Mouse (Mus musculus) MEL (cell line): ENCODE measurements around the gene Tmub2. TPM values are rescaled to one million over a fixed set of nuclear protein-coding genes. Genes with fewer than 3 reads are reported as not detected.

Experiments used
- DNase-seq: peaks from one replicate; pipeline ENCODE4 v3.0.0; 2011; ENCODE audit warnings: low read depth, low spot score
- H3K27ac ChIP-seq: 2 replicates; pipeline ENCODE4 v1.5.1; 2012; ENCODE audit warnings: low read depth, mild to moderate bottlenecking, control low read depth, low read length, moderate library complexity; ENCODE audit not compliant: control insufficient read depth
- H3K27me3 ChIP-seq, 2 experiments: fragments of 150-350 bp in 1 of 2; sonication (generic) in 1 of 2; 2 replicates each; pipeline ENCODE4 v1.6.1; 2012; ENCODE audit warnings: low read length in 2 of 2, mild to moderate bottlenecking in 2 of 2, improper control_type of control experiment in 1 of 2, moderate library complexity in 1 of 2; ENCODE audit not compliant: insufficient read depth in 2 of 2, control insufficient read depth in 1 of 2
- H3K36me3 ChIP-seq, 2 experiments: 2 replicates each; pipeline ENCODE4 v1.6.1; 2012 to 2014; ENCODE audit warnings: low read length in 2 of 2, improper control_type of control experiment in 1 of 2, inconsistent platforms in 1 of 2, mild to moderate bottlenecking in 1 of 2; ENCODE audit not compliant: insufficient read depth in 2 of 2, control insufficient read depth in 1 of 2
- H3K4me1 ChIP-seq, 2 experiments: fragments of 150-350 bp in 1 of 2; sonication (generic) in 1 of 2; 2 replicates each; pipeline ENCODE4 v1.6.1; 2012; ENCODE audit warnings: low read length in 2 of 2, improper control_type of control experiment in 1 of 2, mild to moderate bottlenecking in 1 of 2; ENCODE audit not compliant: insufficient read depth in 2 of 2, control insufficient read depth in 1 of 2
- H3K4me3 ChIP-seq, 2 experiments: fragments of 150-350 bp in 1 of 2; sonication (generic) in 1 of 2; 2 replicates each; pipeline ENCODE4 v1.5.1; 2012; ENCODE audit warnings: low read depth in 2 of 2, low read length in 2 of 2, mild to moderate bottlenecking in 2 of 2, moderate library complexity in 2 of 2, control low read depth in 1 of 2, improper control_type of control experiment in 1 of 2; ENCODE audit not compliant: control insufficient read depth in 1 of 2, insufficient read depth in 1 of 2
- H3K79me2 ChIP-seq: 2 replicates; pipeline ENCODE4 v1.6.1; 2012; ENCODE audit warnings: mild to moderate bottlenecking, low read length, moderate library complexity; ENCODE audit not compliant: control insufficient read depth, poor library complexity, insufficient read depth
- H3K9ac ChIP-seq: 2 replicates; pipeline ENCODE4 v1.6.1; 2012; ENCODE audit warnings: low read depth, mild to moderate bottlenecking, control low read depth, low read length, moderate library complexity; ENCODE audit not compliant: control insufficient read depth, poor library complexity, severe bottlenecking
- H3K9me3 ChIP-seq: fragments of 150-350 bp; sonication (generic); replicated peaks from 2 replicates; pipeline ENCODE4 v1.6.1; 2012; ENCODE audit warnings: mild to moderate bottlenecking, low read length, improper control_type of control experiment, moderate library complexity; ENCODE audit not compliant: insufficient read depth
- CHD1 ChIP-seq: IDR thresholded peaks from 2 replicates; pipeline ENCODE4 v1.6.1; 2012; ENCODE audit warnings: low read depth, mild to moderate bottlenecking, inconsistent platforms, low read length, improper control_type of control experiment
- CTCF ChIP-seq, 3 experiments: IDR thresholded peaks in 2 of 3; conservative IDR thresholded peaks in 1 of 3; 2 replicates each; pipeline ENCODE4 v1.5.1; 2011 to 2012; ENCODE audit warnings: low read length in 3 of 3, low read depth in 2 of 3, mild to moderate bottlenecking in 2 of 3, improper control_type of control experiment in 1 of 3, inconsistent platforms in 1 of 3, mixed read lengths in 1 of 3, moderate library complexity in 1 of 3; ENCODE audit not compliant: control insufficient read depth in 1 of 3, insufficient read depth in 1 of 3, poor library complexity in 1 of 3, severe bottlenecking in 1 of 3
- E2F4 ChIP-seq: IDR thresholded peaks from 2 replicates; pipeline ENCODE4 v1.6.1; 2011; ENCODE audit warnings: low read depth, low read length, improper control_type of control experiment, borderline replicate concordance
- ELF1 ChIP-seq: IDR thresholded peaks from 2 replicates; pipeline ENCODE4 v1.6.1; 2014; ENCODE audit warnings: low read depth, mild to moderate bottlenecking, inconsistent platforms, low read length, improper control_type of control experiment, moderate library complexity
- EP300 ChIP-seq, 2 experiments: IDR thresholded peaks; 2 replicates each; pipeline ENCODE4 v1.6.1; 2011; ENCODE audit warnings: improper control_type of control experiment in 2 of 2, low read length in 2 of 2, low read depth in 1 of 2, mild to moderate bottlenecking in 1 of 2
- ETS1 ChIP-seq: IDR thresholded peaks from 2 replicates; pipeline ENCODE4 v1.6.1; 2012; ENCODE audit warnings: low read depth, mild to moderate bottlenecking, inconsistent platforms, low read length, improper control_type of control experiment, moderate library complexity
- GABPA ChIP-seq: IDR thresholded peaks from 2 replicates; pipeline ENCODE4 v1.6.1; 2012; ENCODE audit warnings: low read depth, mild to moderate bottlenecking, inconsistent platforms, low read length, improper control_type of control experiment, moderate library complexity
- GATA1 ChIP-seq: IDR thresholded peaks from 2 replicates; pipeline ENCODE4 v1.6.1; 2011; ENCODE audit warnings: low read depth, low read length, improper control_type of control experiment
- HCFC1 ChIP-seq: IDR thresholded peaks from 2 replicates; pipeline ENCODE4 v1.6.1; 2012; ENCODE audit warnings: low read depth, mild to moderate bottlenecking, inconsistent platforms, low read length, improper control_type of control experiment, moderate library complexity
- KAT2A ChIP-seq: conservative IDR thresholded peaks from 2 replicates; pipeline ENCODE4 v1.6.1; 2012; ENCODE audit warnings: low read depth, low read length, improper control_type of control experiment, inconsistent platforms
- MAFK ChIP-seq: IDR thresholded peaks from 2 replicates; pipeline ENCODE4 v1.6.1; 2011; ENCODE audit warnings: low read depth, mild to moderate bottlenecking, low read length, improper control_type of control experiment, borderline replicate concordance
- MAX ChIP-seq: IDR thresholded peaks from 2 replicates; pipeline ENCODE4 v1.6.1; 2011; ENCODE audit warnings: low read length, improper control_type of control experiment
- MAZ ChIP-seq: IDR thresholded peaks from 2 replicates; pipeline ENCODE4 v1.6.1; 2012; ENCODE audit warnings: low read depth, mild to moderate bottlenecking, inconsistent platforms, low read length, improper control_type of control experiment
- MXI1 ChIP-seq: IDR thresholded peaks from 2 replicates; pipeline ENCODE4 v1.6.1; 2011; ENCODE audit warnings: mild to moderate bottlenecking, low read depth, low read length, improper control_type of control experiment
- NRF1 ChIP-seq: IDR thresholded peaks from 2 replicates; pipeline ENCODE4 v1.6.1; 2014; ENCODE audit warnings: low read depth, mild to moderate bottlenecking, inconsistent platforms, low read length, improper control_type of control experiment, moderate library complexity; ENCODE audit not compliant: poor library complexity, insufficient read depth, severe bottlenecking
- POLR2AphosphoS2 ChIP-seq: IDR thresholded peaks from 2 replicates; pipeline ENCODE4 v1.6.1; 2011; ENCODE audit warnings: low read length, improper control_type of control experiment
- RCOR1 ChIP-seq: IDR thresholded peaks from 2 replicates; pipeline ENCODE4 v1.6.1; 2012; ENCODE audit warnings: low read depth, mild to moderate bottlenecking, inconsistent platforms, low read length, improper control_type of control experiment
- SMC3 ChIP-seq: IDR thresholded peaks from 2 replicates; pipeline ENCODE4 v1.6.1; 2011; ENCODE audit warnings: low read depth, low read length, improper control_type of control experiment
- TAL1 ChIP-seq: IDR thresholded peaks from 2 replicates; pipeline ENCODE4 v1.6.1; 2012; ENCODE audit warnings: mild to moderate bottlenecking, inconsistent platforms, low read length, moderate library complexity, mixed read lengths
- TBP ChIP-seq: IDR thresholded peaks from 2 replicates; pipeline ENCODE4 v1.8.0; 2011; ENCODE audit warnings: low read depth, low read length, improper control_type of control experiment
- TCF12 ChIP-seq: IDR thresholded peaks from 2 replicates; pipeline ENCODE4 v1.6.1; 2014; ENCODE audit warnings: low read depth, mild to moderate bottlenecking, inconsistent platforms, low read length, improper control_type of control experiment, moderate library complexity
- ZKSCAN1 ChIP-seq: IDR thresholded peaks from 2 replicates; pipeline ENCODE4 v1.6.1; 2012; ENCODE audit warnings: low read depth, mild to moderate bottlenecking, inconsistent platforms, low read length, improper control_type of control experiment, moderate library complexity
- ZNF384 ChIP-seq: IDR thresholded peaks from 2 replicates; pipeline ENCODE4 v1.6.1; 2012; ENCODE audit warnings: low read depth, mild to moderate bottlenecking, inconsistent platforms, low read length, improper control_type of control experiment
- polyA plus RNA-seq, 2 experiments: library from polyadenylated mRNA; stranded (reverse) in 1 of 2; unstranded in 1 of 2; fragments of >175 nt in 1 of 2; fragments of >200 nt in 1 of 2; gene quantifications; 2 replicates each; pipeline versions ENCODE4 v1.2.1 to v1.2.4; 2012; ENCODE audit warnings: low replicate concordance in 2 of 2, low read depth in 1 of 2; ENCODE audit not compliant: insufficient read length in 2 of 2, insufficient read depth in 1 of 2, missing spikeins in 1 of 2
- total RNA-seq: library from RNA; depleted of rRNA; stranded (reverse); fragments of 300-350 nt; gene quantifications from 2 replicates; pipeline ENCODE4 v1.2.3, GENCODE M21; 2012

The Tmub2 gene
- total and polyA plus RNA-seq, 3 experiments: 29.3 to 40.5 TPM; not detected in 1

DNA sequence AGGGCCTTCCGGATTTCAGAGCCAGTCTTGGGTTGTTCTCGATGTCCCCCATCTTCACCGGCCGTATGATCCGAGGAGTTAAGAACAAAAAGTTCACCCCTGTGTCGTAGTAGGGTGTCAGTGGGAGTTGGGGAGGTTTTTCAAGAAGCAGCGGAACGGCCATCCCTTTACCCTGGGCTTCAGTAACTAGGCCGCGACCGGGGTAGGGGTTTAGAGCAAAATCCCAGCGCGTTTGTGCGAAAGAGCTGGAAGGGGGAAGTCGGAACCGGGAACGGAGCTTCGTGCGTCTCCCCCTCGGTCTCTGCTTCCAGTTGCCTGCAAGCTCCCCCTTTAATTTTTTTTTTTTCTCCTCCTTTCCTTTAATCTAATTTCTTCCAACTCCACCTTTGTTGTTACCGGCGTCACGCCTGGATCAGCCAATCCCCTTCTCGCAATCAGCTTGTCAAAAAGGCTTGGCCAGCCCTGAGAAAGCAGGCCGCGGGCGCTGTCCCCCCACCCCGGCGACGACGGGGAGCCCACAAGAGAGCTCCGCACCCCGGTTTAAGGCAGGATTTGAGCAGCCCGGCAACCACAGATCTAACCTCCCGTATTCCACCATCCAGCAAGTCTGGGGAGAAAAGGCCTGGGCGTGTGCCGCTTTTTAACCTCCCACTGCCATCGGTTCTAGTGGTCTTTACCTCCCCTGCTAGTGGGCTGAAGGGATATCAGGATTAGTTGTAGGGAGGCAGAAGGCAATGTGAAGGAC, 35.4 kb downstream of the Tmub2 start (continued):
- TF ChIP-seq MAX (peak; percentile 23), CTCF (IDR thresholded peaks at IDR 0.05 in 2 of 3, conservative IDR thresholded peaks at IDR 0.05 in 1 of 3; ENCODE audit: control insufficient read depth in 1 of 3, insufficient read depth in 1 of 3, low read depth in 2 of 3, low read length in 3 of 3, poor library complexity in 1 of 3, severe bottlenecking in 1 of 3) (no peak), TAL1 (no peak), GATA1 (no peak), RCOR1 (peak; percentile 41; the same call in 1 of the 2 replicates), ELF1 (no peak), MAZ (peak; percentile 69; the same call in 1 of the 2 replicates), POLR2AphosphoS2 (peak; percentile 76), MXI1 (0 out of 2 replicates have a peak, but pooled peaks have one; percentile 51), E2F4 (no peak), KAT2A (no peak), ZKSCAN1 (0 out of 2 replicates have a peak, but pooled peaks have one; percentile 30), ETS1 (peak; percentile 61; the same call in 1 of the 2 replicates), SMC3 (peak; percentile 16; the same call in 1 of the 2 replicates), ZNF384 (peak; percentile 97), CHD1 (0 out of 2 replicates have a peak, but pooled peaks have one; percentile 1)

DNA sequence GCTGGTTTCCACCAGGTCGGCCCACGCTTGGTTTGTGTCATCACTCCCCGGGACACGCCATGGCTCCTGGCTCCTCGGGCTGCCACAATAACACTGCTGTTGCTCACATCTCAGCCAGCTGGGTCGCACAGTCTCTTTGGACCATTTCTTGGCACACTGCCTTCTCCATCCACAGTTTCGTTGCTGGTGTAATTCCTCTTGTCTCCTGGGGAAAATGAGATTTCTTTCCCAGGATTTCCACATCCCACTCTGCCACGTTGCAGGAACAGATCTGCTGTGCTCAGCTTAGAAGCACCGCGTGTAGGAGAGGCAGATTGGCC, 35.9 kb downstream of the Tmub2 start:
- Histone ChIP-seq H3K27me3 (peaks cover 3 to 5% of the 10 kb centered on the region in 2 experiments; a peak in 2 of 4 replicates), H3K4me3 (peak overlapping the region; percentile 91 to 98; a peak in 3 of 4 replicates), H3K36me3 (peaks cover 0 to 7% of the 10 kb centered on the region in 2 experiments; a peak in 2 of 4 replicates), H3K9ac (peak overlapping the region; percentile 100), H3K27ac (peak overlapping the region; percentile 8; the same call in 1 of the 2 replicates), H3K9me3 (no peaks in the 10 kb centered on the region), H3K4me1 (peaks cover 0 to 8% of the 10 kb centered on the region in 2 experiments; a peak in 2 of 4 replicates), H3K79me2 (peaks cover 42% of the 10 kb centered on the region)
- no peak for TF ChIP-seq ZNF384
- TF ChIP-seq GABPA: no peak
- no peak for TF ChIP-seq POLR2AphosphoS2
- no peak for TF ChIP-seq TBP
- no peak for TF ChIP-seq CTCF (IDR thresholded peaks at IDR 0.05 in 2 of 3, conservative IDR thresholded peaks at IDR 0.05 in 1 of 3; ENCODE audit: control insufficient read depth in 1 of 3, insufficient read depth in 1 of 3, low read depth in 2 of 3, low read length in 3 of 3, poor library complexity in 1 of 3, severe bottlenecking in 1 of 3)
- no peak for TF ChIP-seq MAZ
- TF ChIP-seq TAL1: no peak
- TF ChIP-seq CHD1: no peak
- TF ChIP-seq ZKSCAN1: 0 out of 2 replicates have a peak, but pooled peaks have one; percentile 2
- no peak for TF ChIP-seq MAFK
- no peak for TF ChIP-seq HCFC1
- TF ChIP-seq NRF1: no peak
- TF ChIP-seq RCOR1: no peak
- no peak for TF ChIP-seq EP300 (IDR thresholded peaks at IDR 0.05; ENCODE audit: low read depth in 1 of 2, low read length in 2 of 2)
- 0 out of 2 replicates have a peak, but pooled peaks have one; percentile 15 for TF ChIP-seq TCF12
- DNase-seq: no peak
